Mouse (Mus musculus) mature B cell (primary cell): ENCODE measurements around the gene P4ha2.

ENCODE experiments used
- in situ Hi-C: fragments of 300-500 bp; cut with MboI; formaldehyde crosslinking; loops from 2 replicates; pipeline ENCODE4 v1.14.3; 2019

The P4ha2 gene

GRCm38 (mm10) chr11:54140159-54140558, 40.3 kb downstream of the P4ha2 start:
- in situ Hi-C loops = loop anchor here (10.0 kb wide), 1 partner anchor 115 kb away; no protein-coding TSS in a partner anchor

DNA sequence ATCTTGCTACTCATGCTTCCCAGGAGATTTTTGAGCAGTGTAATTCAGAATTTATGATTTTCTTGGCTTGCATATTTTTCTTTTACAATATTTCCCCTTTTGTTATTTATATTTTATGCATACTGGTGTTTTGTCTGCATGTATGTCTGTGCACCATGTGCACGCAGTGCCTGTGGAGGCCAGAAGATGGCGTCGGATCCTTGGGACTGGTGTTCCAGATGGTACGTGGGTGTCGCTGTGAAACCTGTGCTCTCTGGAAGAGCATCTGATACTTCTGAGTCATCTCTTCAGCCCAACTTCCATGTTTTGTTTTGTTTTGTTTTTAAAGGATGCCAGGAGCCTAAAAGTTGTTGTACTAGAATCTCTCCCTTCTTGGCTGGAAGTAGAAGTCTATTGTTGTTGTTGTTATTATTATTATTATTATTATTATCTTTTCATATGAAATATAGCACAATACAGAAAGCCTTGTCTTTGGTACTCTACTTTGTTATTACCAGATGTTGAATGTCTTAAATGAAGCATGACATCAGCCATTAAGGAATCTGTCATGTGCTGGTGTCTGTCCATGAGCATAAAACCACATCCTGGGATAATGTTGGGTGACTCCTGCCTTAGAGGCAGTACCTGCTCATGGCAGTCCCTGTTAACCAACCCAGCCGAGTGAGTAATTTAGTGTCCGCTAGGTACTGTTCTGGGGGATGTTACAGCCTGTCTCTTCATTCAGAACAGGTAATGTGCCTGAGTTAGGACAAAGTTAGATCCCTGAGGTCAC, 41.5 kb downstream of the P4ha2 start:
- in situ Hi-C loops = loop anchor here (10.0 kb wide), 1 partner anchor 113 kb away; no protein-coding TSS in a partner anchor

DNA sequence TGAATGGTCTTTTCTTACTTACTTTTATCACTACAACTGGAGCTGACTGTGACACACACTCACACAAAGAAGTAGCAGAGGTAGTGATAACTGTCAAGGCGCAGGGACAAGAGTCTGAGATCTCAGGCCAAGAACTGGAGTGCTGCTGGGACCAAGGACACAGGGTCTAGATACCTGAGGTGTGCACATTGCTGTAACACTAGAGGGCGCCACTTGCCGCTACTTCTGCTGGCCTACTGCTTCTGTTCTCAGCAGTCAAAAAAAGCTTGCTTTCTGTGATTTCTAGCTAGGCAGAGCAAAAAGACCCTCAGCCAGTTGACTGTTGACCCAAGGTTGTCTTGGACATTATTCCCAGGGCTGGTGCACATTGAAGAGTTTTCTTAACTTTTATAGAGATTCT, 45.0 kb downstream of the P4ha2 start:
- in situ Hi-C loops = loop anchor here (10.0 kb wide), 1 partner anchor 110 kb away; no protein-coding TSS in a partner anchor

DNA sequence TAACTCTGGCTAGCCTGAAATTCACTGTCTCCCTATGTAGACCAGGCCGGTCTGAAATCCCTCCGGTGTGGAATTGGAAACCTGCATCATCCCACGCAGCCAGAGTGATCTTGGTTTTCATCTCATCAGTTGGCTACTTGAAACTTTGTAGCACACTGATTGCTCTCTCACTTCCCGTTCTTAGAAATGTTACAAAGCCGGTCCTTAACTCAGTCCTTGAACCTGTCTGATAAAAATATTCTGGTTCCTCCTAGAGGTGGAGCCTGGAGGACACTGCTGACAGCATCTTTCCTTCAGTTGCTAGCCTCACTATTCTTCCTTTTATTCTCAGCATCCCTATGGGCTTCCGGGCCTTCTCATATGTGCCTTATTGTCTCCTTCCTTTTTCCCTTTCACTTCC, 46.1 kb downstream of the P4ha2 start:
- in situ Hi-C loops = loop anchor here (10.0 kb wide), 1 partner anchor 109 kb away; no protein-coding TSS in a partner anchor

GRCm38 (mm10) chr11:54149791-54150465, 50.0 kb downstream of the P4ha2 start:
- in situ Hi-C loops = loop anchor here (10.0 kb wide), 1 partner anchor 105 kb away; no protein-coding TSS in a partner anchor

- in situ Hi-C loops = no loop called here
These were observed 51.2 kb downstream of the P4ha2 start for GRCm38 (mm10) chr11:54151141-54151540.

- in situ Hi-C loops = no loop called here
These were observed 53.1 kb downstream of the P4ha2 start for GRCm38 (mm10) chr11:54152957-54153356.

DNA sequence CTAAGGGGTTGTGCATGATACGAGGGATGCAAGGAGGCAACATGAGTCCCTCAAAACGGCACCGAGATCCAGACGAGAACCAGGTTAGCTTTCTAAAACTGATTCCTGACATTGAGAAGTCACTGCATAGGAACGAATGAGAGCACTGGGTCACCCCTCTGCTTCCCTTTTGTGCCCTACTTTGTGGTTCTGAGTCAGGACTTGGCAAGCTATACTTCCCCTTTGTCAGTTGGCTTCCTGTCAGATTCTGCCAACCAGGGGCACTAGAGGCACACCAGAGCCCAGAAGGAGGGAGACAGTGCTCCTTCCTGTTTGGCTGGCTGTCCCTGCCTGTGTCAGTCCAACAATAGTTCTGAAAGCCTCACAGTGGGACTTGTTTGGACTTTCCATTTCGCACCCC, 56.0 kb downstream of the P4ha2 start:
- in situ Hi-C loops = no loop called here

GRCm38 (mm10) chr11:54156504-54156903, 56.6 kb downstream of the P4ha2 start:
- in situ Hi-C loops = no loop called here

DNA sequence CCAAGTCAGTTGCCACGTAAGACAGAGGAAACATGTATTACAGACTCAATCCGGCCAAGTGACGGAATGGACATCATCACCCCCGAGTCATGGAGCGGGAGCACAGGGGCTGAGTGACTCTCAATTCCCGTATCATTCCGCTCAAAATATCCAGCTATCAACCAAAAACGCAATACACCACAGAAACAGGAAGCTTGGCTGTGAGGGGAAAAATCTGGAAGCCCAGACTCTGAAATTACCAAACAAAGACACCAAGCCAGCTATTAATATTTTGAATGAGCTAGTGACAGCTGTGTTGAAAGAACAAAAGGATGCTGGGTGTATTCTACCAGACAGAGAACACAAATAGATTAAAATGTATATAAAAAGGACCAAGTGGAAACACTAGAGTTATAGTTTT, 57.7 kb downstream of the P4ha2 start:
- in situ Hi-C loops = no loop called here

GRCm38 (mm10) chr11:54160435-54160834, 60.5 kb downstream of the P4ha2 start:
- in situ Hi-C loops = no loop called here

GRCm38 (mm10) chr11:54160920-54161319, 61.0 kb downstream of the P4ha2 start:
- in situ Hi-C loops = no loop called here

DNA sequence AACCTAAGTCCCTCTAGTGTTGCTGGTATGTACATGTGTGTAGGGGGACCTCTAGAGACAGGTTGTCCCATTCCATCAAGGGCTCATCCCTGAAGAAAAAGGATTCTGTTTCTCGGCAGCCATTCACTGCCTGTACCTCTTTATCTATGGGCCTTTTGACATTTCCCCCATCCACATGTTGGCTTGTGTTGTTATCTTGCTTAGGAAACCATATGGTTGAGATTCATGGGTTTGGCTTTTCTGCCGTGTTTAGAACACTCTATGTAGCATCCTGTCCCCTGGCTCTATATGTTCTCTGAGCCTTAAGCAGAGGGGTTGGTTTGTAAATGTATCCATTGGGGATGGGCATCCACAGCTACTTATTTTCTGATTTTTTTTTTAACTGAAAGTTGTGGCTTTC, 61.6 kb downstream of the P4ha2 start:
- in situ Hi-C loops = no loop called here

DNA sequence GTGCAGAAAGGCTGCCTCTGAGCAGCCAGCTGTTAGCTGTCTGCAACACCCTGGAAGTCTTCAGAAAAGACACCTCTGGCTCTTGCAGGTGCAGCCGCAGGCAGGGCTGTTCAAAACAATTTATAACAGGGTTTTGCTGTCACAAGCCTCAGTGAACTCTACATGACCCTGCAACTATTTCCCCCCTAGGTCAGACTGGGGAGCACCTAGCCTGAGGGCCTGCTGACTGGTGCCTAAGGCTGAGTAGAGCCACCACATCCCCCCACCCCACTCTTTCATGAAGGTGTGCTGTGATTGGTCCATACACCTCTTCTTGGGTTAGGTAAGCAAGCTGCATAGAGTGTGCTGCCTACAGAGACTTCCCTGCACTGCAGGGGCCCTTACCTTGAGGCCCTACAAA, 63.1 kb downstream of the P4ha2 start:
- in situ Hi-C loops = no loop called here

- in situ Hi-C loops = no loop called here
These were observed 69.8 kb downstream of the P4ha2 start for GRCm38 (mm10) chr11:54169432-54170295.

DNA sequence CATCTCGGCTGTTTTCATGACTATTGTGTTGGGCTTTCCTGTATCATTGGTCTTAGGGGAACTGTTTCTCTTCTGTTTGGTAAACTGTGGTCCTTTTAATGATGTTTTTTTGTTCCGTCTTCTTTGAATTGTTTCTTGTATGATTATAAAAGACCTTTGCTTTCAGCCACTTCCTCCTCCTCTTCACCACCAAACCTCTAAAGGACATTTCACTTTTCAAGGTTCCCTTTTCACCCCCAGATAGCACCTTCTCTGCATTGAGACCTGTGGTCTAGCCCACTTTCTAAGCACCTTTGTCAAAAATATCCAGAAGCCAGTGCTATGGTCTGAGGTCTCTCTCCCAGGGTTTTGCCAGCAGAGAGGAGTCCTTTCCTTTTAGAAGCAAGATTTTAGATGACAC, 71.3 kb downstream of the P4ha2 start:
- in situ Hi-C loops = no loop called here

DNA sequence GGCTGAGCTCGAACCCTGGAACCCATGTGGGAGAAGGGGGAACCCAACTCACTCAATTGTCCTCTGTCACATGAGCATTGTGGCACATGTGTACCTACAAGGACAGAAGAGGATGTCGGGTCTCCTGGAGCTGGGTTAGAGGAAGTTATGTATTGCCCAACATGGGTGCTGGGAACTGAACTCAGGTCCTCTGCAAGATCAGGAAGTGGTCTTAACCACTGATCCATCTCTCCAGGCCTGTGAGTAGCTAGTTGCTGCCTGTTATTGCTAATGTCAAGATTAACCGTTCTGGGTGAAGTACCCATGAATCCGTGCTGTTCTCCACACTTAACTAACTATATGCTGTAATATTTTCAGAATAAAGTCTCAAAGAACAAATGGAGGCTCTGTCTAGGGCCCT, 74.3 kb downstream of the P4ha2 start:
- in situ Hi-C loops = no loop called here

GRCm38 (mm10) chr11:54174877-54175276, 75.0 kb downstream of the P4ha2 start:
- in situ Hi-C loops = no loop called here
